Mouse (Mus musculus): ENCODE data around the gene Nktr.

Nktr gene

GRCm38 (mm10) chr9:121761091-121761665 is 42.2 kb downstream of the Nktr start:
- no peak for DNase-seq (ENCODE audit: low spot score)

- DNase-seq (ENCODE audit: low spot score): no peak
Observed at GRCm38 (mm10) chr9:121761787-121762186, 42.8 kb downstream of the Nktr start.

- DNase-seq (ENCODE audit: low spot score): no peak
Observed at GRCm38 (mm10) chr9:121762248-121762647, 43.3 kb downstream of the Nktr start.

GRCm38 (mm10) chr9:121762761-121763160 is 43.8 kb downstream of the Nktr start:
- no peak for DNase-seq (ENCODE audit: low spot score)

- peak; percentile 59 for DNase-seq (ENCODE audit: low spot score)
Observed at GRCm38 (mm10) chr9:121763716-121764115, 44.7 kb downstream of the Nktr start.

- DNase-seq (ENCODE audit: low spot score): no peak
Observed at GRCm38 (mm10) chr9:121765166-121765855, 46.3 kb downstream of the Nktr start.

- DNase-seq (ENCODE audit: low spot score): no peak
Observed at GRCm38 (mm10) chr9:121772412-121772811, 53.4 kb downstream of the Nktr start.

GRCm38 (mm10) chr9:121775951-121776350 is 57.0 kb downstream of the Nktr start:
- no peak for DNase-seq (ENCODE audit: low spot score)

- DNase-seq (ENCODE audit: low spot score): no peak
Observed at GRCm38 (mm10) chr9:121776511-121776910, 57.5 kb downstream of the Nktr start.

- no peak for DNase-seq (ENCODE audit: low spot score)
Observed at GRCm38 (mm10) chr9:121777484-121778065, 58.6 kb downstream of the Nktr start, which contains the start of gene Klhl40. Klhl40 (plus strand) TSS chr9:121777607.

- DNase-seq (ENCODE audit: low spot score): no peak
Observed at GRCm38 (mm10) chr9:121778066-121778624, 59.2 kb downstream of the Nktr start.

GRCm38 (mm10) chr9:121784801-121785200 is 65.8 kb downstream of the Nktr start:
- DNase-seq (ENCODE audit: low spot score): no peak

- no peak for DNase-seq (ENCODE audit: low spot score)
Observed at GRCm38 (mm10) chr9:121785261-121785660, 66.3 kb downstream of the Nktr start.

GRCm38 (mm10) chr9:121786359-121786758 is 67.4 kb downstream of the Nktr start:
- DNase-seq (ENCODE audit: low spot score): no peak

- peak; percentile 77 for DNase-seq (ENCODE audit: low spot score)
Observed at GRCm38 (mm10) chr9:121791206-121791605, 72.2 kb downstream of the Nktr start.

GRCm38 (mm10) chr9:121791757-121792521 is 73.0 kb downstream of the Nktr start, which contains the start of gene Hhatl:
Hhatl (minus strand) TSS chr9:121792507.
- no peak for DNase-seq (ENCODE audit: low spot score)

- no peak for DNase-seq (ENCODE audit: low spot score)
Observed at GRCm38 (mm10) chr9:121794972-121795539, 76.1 kb downstream of the Nktr start.

GRCm38 (mm10) chr9:121797722-121798121 is 78.8 kb downstream of the Nktr start:
- no peak for DNase-seq (ENCODE audit: low spot score)

- no peak for DNase-seq (ENCODE audit: low spot score)
Observed at GRCm38 (mm10) chr9:121798887-121799520, 80.0 kb downstream of the Nktr start.

GRCm38 (mm10) chr9:121802747-121803146 is 83.8 kb downstream of the Nktr start:
- no peak for DNase-seq (ENCODE audit: low spot score)
